Mouse (Mus musculus): Measurements from ENCODE around the gene Scarf2.

The Scarf2 gene

DNA sequence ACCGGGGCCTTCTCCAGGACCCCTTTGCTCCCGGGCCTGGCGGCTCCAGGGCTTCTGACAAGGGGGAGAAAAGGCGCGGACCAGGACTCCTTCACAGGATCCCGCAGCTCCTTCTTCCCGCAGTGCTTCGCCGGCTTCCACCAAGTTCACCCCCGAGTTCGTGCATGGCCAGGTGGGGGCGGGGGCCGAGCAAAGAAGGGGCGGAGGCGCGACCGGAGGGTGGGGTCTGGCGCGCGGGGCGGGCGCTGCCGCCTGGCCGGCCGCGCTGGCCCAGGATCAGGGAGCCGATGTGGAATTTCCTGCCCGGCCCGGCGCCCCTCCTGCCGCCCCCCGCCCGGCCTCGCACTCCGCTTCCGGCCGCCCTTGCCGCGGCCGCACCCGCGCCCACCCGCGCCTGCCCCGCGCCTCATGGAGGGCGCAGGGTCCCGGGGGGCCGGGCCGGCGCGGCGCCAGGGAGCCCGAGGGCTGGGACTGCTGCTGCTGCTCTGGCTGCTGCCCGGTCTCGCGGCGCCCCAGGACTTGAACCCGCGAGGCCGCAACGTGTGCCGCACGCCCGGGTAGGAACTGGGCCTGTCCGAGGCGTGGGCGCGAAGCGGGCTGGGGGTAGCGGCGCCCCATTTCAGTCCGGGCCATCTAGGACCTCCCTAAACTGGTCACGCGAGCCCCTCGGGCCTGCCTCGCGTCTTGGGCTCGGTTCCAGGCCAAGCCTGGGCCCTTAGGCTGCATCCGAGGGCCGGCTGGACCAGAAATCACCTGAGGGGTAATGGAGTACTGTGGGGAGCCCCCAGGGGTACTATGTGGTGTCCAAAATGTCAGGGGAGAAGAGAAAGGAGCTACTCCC is at the start of gene Scarf2:
Gene Scarf2 (plus strand): TSS at position 312 of the 841 bp plus-strand sequence.
- peak; percentile 72 for DNase-seq (ENCODE audit: low spot score)

DNA sequence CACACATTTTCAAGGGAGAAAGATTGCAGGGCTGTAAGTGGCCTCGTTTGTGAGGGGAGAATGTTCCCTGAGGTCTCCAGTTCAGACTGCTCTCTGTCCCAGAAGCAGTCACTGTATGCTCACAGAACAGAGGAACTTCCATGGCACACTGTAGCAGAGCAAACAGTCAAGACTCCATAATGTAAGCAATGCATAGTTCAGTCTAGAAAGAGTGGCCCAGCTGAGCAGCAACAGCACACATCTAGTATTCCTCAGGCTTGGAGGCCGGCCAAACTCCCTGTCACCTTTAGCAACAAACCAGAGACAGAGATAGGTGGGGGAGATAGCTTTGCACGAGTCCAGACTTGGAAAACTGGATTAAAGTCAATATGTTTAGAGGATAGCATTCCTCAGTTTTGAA is 44.1 kb upstream of the Scarf2 start:
- peak; percentile 54 for DNase-seq (ENCODE audit: low spot score)

DNA sequence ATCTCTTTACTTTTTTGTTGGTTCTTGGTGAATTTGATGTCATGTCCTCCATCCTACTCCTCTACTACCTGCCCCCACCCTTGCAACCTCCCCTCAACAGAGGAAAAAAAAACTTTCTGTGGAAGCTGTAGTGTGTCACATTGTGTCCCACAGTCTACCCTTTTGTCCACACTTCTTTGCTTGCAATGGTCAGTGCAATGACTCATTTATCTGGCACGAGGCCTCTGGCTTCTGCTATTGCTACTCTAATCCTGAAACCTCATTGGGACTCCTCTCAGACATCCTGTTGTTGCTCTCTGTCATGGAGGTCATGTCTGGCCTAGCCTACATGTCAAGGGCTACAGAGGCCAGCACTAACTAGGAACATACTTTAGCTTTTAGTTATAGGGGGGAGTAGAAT is 43.4 kb upstream of the Scarf2 start:
- no peak for DNase-seq (ENCODE audit: low spot score)

DNA sequence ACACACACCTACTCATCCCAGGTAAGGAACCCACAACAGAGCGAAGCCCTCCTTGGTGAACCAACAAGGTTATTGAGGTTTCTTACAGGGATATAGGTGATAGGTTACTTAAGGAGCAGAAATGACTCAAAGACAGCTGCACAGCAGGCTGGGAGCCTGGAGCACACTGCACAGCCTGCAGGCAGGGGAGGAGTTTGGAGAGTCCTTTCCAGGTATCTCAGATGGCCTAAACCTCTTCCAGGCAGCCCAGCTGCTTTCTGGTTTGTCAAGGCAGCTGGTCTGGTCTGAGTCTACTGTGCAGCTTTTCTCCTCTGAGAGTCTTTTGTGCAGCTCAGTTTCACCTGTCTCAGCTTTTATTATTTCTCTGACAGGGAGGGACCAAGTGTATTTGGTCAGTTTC is 39.3 kb upstream of the Scarf2 start:
- no peak for DNase-seq (ENCODE audit: low spot score)

DNA sequence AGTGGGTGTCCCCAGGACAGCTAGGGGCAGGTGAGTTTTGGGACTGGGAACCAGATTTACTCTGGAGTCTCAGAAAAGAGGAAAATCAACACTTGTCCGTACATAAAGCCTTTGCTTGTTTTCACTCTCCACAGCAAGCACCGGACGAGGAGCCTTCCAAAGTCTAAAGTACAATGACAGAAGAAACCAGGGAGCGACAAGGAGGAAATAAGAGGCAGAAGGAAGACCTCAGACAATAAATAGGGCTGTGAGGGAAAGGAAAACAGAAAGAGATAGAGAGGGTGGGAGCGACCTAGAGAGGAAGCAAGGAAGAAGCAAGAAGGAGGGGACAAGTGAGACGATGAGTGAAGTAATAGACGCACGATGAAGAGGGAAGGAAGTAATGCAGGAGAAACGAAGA is 38.2 kb upstream of the Scarf2 start:
- DNase-seq (ENCODE audit: low spot score): peak; percentile 64

DNA sequence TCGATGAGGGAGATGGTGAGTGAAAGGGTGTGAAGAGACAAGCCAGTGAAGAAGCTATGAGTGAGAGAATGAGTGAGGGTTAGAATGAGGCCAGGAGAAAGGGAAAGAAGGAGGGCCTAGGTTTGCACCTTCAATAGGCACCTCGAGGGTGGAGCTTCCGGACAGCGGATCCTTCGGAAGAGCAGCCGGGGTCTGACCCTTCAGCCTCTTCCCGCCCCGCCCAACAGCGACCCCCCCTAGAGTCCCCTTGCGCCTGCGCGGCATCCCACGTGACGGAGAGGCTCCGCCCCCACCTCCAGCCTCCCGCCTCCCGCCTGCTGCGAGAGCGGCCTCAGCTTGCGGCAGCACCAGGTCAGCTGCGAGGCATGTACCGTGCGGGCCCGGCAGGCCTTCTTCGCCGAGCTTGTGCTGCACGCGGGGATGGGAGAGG is 37.7 kb upstream of the Scarf2 start, which contains the start of gene Klhl22:
Gene Klhl22 (plus strand): TSS at position 275 of the 430 bp plus-strand sequence.
- DNase-seq (ENCODE audit: low spot score): peak; percentile 97

DNA sequence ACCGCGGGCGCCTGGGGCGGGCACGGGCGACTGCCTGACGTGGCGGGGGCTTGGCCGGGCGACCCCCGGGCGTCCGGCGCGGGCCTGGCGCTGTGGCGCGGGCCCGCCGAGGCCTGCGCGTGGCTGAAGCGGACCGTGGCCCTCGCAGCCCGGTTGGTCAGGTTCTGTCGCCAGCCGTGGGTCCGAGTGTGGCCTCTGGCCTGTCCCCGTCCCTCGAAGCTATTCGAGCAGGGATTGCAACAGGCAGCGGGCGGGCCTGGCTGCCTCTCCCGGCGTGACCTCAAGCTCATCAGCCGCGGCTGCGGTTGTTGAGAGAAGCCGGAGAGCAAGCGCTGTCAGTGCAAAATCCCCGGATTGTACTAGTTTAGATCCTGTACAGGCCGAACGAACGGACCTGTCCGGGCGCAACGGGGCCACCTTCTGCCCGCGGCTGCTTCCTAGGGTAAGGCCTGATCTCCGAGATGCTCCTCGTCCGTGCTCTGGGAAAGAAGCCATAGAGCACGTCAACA is 37.2 kb upstream of the Scarf2 start:
- DNase-seq (ENCODE audit: low spot score): no peak

DNA sequence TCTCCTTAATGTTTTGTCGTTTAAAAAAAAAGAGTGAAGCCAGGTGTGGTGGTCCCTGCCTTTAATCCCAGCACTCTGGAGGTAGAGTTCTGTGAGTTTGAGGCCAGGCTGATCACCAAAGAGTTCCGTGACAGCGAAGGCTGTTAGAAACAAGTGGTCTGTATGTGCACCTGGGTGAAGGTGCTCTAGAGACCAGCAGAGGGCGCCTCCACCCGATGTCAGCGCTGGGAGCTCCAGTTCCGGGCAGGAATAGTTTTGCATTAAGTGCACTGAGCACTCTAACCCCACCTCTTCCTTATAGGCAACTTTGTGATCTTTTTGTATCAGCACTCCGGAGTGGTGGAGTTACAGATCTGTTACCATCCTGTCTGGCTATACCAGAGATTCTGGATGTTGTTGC is 36.4 kb upstream of the Scarf2 start:
- DNase-seq (ENCODE audit: low spot score): peak; percentile 56

DNA sequence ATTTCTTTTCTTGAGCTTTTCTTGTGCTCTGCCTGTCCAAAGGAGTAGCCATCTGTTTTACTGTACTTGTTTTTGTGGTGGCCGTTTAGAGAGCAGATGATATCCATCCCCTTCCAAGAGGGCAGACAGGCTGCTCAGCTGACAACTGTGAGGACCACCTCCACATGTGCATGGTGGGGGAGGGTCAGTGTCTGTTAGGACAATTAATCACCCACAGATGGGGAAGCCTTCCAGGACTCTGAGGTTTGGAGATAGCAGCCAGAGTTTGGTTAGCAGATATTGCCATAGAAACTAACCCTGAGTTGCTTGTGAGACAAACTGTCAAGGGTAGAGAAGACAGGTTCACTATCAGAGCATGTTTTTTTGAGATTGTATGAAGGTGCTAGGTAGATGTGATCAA is 36.0 kb upstream of the Scarf2 start:
- DNase-seq (ENCODE audit: low spot score): no peak

DNA sequence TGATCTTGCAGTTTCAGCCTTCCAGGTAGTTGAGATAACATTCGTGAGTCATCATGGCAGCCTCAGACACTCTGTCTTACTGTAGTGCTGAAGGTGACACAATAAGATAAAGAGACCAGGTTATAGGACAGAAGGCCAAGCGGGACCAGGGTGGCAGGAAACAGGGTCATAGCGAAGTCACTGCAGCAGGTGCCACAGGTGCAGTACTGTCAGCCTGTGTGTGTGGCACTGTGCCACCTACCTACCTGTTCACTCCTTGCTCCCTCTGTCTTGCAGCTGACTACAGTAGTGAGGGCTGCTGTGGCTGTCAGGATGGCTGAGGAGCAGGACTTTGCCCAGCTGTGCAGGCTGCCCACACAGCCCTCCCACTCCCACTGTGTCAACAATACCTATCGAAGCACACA is 33.0 kb upstream of the Scarf2 start:
- DNase-seq (ENCODE audit: low spot score): peak; percentile 52

DNA sequence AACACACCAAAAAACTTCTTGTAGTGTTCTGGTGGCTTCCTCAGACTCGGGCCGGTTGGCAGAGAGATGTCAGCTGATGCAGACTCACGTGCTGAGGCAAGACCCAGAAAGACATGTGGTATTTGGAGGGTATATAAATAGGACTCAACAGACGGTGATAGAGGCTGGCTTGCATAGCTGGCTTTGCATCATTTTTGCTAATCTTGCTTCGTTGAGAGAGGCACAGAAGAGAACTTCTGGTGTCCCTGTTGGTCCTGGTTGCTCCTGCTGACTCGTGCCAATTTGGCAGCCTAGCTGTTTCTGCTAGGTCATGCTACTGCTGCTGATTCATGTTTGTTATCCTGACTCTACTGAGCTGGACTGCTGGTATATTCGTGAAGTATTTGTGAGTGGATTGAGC is 28.2 kb upstream of the Scarf2 start:
- no peak for DNase-seq (ENCODE audit: low spot score)

DNA sequence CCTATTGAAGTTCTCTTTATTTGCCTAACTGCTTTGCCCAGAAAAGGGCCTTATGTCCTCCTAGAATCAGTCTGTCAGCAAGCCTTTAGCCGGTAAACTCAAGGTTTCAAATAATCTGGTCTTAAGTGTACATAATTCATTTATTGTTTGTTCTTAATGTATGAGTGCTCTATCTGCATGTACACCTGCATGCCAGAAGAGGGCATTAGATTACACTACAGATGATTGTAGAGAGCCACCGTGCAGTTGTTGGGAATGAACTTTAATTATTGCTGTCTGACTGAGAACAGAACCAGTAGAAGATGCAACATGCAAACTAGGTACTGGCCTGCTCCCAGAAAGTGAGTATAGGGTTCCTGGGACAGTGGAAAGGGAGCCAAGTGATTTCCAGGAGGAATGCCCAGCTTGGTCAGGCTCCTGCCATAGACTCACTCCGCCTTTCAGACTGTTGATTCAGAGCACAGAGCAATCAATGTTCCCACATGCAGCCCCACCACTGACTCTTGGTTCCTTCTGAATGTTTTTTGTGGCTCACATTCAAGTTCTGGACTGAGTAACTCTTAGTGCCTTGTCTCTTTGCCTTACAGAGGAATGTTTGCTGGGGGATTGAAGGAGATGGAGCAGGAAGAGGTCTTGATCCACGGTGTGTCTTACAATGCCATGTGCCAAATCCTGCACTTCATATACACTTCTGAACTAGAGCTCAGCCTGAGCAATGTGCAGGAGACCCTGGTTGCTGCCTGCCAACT is 25.8 kb upstream of the Scarf2 start:
- no peak for DNase-seq (ENCODE audit: low spot score)

DNA sequence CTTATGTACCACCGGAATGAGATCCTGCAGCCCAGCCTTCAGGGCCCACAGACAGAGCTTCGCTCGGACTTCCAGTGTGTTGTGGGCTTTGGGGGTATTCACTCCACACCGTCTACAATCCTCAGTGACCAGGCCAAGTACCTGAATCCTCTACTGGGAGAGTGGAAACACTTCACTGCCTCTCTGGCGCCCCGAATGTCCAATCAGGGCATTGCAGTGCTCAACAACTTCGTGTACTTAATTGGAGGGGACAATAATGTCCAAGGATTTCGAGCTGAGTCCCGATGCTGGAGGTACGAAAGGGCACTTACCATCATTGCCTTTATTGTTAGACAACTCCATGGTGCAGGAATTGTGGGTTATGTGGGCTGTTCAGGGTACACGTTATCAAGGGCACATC is 20.3 kb upstream of the Scarf2 start:
- no peak for DNase-seq (ENCODE audit: low spot score)

DNA sequence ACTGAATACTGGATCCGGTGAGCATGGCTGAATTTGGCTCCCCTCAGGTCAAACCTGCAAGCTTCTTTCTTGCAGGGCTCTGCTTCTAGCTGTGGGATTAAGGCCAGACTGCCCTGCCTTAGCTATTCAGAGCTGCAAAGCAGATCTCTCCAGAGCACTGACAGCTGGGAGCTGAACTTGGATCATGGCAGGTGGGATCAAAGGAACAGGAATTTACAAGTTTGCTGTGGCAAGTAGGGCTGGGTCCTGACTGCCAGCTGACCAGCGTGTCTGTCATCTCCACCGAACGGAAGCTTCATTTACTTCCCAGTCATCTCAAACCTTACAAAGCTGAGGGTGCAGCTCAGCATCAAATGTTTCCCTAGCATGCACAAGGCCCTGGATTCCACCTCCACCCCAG is 18.9 kb upstream of the Scarf2 start:
- DNase-seq (ENCODE audit: low spot score): no peak

DNA sequence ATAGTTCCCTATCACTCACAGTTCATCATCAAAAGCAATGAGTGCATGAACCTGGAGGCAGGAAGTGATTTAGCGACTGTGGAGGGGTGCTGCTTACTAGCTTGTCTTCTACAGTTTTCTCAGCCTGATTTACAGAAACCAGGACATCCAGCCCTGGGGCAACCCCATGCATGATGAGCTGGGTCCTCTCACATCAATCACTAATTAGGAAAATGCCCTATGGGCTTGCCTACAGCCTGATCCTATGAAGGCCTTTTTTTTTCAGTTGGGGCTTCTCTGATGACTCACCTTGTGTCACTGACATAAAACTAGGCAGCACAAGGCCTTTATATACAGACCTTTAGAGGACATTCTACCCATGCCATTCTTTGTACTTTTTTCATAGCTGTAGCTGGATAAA is 17.4 kb upstream of the Scarf2 start:
- no peak for DNase-seq (ENCODE audit: low spot score)

DNA sequence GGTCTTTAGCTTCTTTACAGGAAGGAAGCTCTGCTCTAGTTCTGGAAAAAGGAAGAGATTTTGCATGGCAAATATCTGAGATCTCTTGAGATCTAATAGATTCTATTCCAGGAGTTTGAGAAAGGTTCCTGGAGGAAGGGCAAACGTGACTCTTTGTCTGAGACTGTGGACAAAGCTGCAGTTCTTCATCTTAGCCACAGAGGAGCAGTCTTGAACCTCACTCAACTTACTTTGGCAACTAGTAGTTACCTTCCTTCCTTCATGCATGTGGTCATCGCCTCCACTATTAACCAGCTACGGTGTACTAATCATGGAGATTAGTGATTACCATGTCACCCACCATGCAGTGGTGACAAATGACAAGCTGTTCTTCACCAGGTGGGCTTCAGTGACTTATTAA is 11.7 kb upstream of the Scarf2 start:
- DNase-seq (ENCODE audit: low spot score): no peak

DNA sequence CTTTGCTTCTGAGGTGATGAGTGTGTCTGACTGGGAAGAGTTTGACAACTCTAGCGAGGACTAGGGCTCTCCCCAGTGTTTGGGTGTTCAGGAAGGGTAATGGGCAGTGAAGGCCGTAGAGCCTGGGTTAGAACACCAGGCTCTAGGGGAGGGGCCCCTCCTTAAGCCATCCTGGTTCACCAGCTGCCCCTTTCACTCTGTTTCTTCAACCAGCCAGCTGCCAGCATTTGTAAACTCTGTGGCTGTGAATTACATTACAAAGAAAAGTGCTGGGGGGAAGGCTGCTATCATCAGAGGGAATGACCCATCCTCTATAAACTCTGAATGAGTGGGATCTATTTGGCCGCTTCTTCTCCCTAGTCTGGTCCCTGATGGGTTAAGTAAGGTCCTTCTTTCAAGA is 4.4 kb upstream of the Scarf2 start:
- DNase-seq (ENCODE audit: low spot score): no peak

DNA sequence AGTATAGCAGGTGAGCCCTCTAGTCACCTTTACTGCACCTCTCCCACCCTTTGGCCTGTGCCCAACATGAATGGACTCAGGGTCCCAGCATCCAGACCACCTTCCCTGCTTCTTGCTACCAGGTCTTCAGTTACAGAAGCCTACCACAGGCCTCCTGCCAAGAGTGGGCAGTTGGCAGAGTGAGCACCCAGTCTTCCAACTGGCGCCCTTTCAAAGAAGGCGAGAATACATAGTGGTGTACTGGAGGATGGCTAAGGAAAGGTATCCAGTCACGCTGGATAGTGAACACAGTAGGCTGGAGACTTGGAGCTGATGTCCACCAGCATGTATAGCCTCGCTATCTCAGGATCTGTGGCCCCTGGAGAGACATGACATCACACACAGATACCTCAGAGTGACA is 3.0 kb upstream of the Scarf2 start:
- DNase-seq (ENCODE audit: low spot score): no peak

DNA sequence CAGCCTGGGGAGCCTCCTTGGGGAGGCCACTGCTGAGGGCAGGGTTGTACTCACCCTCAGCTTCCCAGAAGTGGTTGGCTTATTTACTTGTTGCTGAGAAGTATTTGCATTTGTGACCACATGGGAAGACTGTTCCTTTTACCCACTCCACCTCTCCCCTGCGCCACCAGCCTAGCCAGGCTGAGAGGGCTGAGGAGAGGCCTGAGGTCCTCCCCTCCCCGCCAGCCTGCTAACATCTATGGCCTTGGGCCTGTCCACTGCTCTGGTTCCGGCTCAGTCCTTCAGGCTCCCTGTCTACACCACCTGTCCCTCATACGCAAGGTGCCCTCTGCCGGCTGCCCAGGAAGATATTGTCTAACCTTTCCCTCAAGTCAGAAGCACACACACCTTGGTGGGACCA is 1.4 kb upstream of the Scarf2 start:
- DNase-seq (ENCODE audit: low spot score): no peak

DNA sequence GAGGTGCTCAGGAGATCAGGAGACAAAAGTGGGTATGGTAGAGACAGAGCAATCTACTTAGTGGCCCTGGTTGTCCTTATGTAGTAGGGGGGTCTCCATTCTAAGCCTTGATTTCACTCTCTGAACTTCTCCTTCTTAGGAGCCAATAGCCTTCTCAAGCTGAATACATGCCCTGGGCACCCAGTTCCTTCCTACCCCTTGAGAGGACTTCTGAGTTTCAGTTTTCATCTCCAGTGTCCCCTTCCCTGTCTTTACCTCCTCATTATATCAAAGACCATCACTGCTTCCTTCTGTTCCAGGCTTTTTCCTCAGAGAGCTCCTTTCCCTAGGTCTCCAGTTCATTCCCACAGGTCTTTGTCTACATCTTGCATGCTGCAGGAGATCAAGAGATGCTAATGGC is 563 bp upstream of the Scarf2 start:
- no peak for DNase-seq (ENCODE audit: low spot score)

DNA sequence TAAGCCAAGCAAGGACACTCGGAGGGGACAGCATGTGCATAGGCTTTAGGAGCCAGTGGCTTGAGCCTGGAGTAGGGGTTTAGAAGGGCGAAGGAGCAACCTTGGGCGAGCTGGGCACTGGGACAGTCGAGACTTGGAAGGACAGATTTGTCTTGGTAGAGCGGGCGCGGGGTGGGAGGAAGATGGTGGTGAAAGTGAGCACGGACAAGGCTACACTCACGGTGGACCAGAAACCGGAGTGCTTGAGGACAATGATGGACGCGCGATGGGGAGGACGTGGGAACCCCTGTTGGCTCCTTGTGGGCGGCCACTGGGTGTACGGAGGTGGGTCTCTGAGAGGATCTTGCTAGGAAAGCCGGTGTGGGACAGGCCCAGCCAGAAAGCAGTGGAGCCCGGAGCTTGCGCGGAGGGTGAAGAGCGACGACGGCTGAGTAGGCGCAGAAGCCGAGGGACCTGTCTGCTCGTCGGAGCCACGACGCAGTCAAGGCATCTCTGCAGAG is 780 bp downstream of the Scarf2 start:
- peak; percentile 63 for DNase-seq (ENCODE audit: low spot score)

DNA sequence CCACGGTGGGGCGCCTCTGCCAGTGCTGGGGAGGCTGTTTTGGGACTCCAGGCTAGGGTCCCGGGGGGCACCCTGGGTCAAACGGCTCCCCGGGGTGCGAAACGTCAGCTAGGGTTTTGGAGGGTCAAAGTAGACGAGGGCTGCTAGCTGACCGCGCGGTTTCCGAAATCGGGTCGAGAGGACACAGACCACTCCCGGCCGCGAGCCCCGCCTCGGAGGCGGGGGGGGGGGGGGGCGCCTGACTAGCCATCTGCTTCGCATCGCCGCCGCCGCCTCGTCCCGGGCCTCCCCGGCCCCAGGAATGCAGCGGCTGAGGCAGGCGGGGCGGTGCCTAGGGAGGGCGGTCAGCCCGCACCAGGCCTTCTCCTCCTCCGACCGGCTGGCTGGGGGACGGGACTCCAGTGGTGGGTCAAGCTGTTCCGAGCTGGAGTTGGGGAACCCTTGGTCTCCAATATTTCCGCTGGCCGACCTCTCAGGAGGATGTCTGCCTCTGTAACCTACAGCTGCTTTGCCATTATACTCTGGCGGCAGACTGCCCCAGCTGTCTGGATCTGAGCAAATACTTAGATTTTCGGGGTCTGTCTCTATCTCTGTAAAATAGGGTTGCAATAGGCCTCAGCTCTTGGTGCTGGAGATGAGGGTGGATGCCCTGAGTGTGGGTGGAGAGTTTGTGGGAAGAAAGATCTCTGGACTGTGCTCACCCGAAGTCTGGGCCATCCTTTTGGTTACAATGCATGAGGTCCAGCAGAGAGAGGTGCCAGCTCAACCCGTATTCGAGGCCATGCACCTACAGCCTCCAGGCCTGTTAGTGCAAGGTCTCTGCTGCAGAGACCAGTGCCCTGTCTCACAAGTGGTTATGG is 1.5 kb downstream of the Scarf2 start:
- peak; percentile 86 for DNase-seq (ENCODE audit: low spot score)
